Mouse (Mus musculus): ENCODE measurements around the gene Rbfox2. TPM values are rescaled to one million over a fixed set of nuclear protein-coding genes. Genes with fewer than 3 reads are reported as not detected.

Rbfox2 gene
- polyA plus RNA-seq, 1 experiment: 193 TPM

DNA sequence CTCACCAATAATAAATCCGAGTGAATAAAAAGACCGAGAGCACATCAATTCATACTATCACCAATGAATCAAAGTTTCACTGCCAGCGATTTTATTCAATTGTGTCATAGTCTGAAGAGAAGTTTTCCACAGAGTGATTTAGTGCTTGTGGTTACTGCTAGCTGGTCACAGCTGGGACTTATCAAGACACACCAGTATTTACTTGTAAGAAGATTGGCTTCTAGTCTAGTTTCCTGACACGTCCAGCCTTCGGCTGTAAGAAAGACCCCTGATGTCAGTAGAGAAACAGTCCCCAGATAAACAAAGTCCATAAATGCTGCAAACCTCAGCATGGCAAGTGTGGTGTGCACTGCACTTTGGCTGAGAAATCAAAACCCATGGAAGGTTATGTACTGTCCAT, 145.4 kb downstream of the Rbfox2 start:
- H3K4me1 ChIP-seq (ENCODE audit: control insufficient read depth, insufficient read depth, low read length): peaks cover 5% of the 10 kb centered on the region
- H3K4me3 ChIP-seq (ENCODE audit: insufficient read depth, low read length): no peak overlapping the region
- H3K27ac ChIP-seq (ENCODE audit: insufficient read depth, low read length): no peak overlapping the region
- no peak for TF ChIP-seq POLR2A (IDR thresholded peaks at IDR 0.05; ENCODE audit: extremely low read depth, insufficient read depth, low read length)

DNA sequence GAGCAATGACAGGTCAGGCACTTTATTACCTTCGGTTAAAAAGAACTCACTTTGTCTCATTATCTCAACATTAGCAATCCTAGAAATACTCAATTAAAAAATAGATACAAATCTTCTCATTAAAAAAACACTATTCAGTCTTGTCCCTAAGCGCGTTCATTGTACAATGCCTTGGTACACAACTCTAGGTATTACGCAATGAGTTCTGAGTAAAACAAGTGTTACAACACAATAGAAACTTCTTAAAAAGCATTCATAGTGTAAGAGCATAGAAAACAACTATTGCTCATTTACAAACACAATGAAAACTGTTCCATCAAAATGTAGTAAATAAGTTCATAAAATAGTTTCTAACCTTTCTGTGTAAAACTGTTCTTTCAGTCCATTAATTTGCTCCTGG, 146.0 kb downstream of the Rbfox2 start:
- H3K27ac ChIP-seq (ENCODE audit: insufficient read depth, low read length): no peak overlapping the region
- H3K4me3 ChIP-seq (ENCODE audit: insufficient read depth, low read length): no peak overlapping the region
- peaks cover 8% of the 10 kb centered on the region for H3K4me1 ChIP-seq (ENCODE audit: control insufficient read depth, insufficient read depth, low read length)
- TF ChIP-seq POLR2A (IDR thresholded peaks at IDR 0.05; ENCODE audit: extremely low read depth, insufficient read depth, low read length) (no peak), CTCF (IDR thresholded peaks at IDR 0.05; ENCODE audit: extremely low read depth, insufficient read depth, low read length) (no peak)

GRCm38 (mm10) chr15:77156525-77156924, 150.3 kb downstream of the Rbfox2 start:
- Histone ChIP-seq H3K4me3 (ENCODE audit: insufficient read depth, low read length) (no peak overlapping the region), H3K4me1 (ENCODE audit: control insufficient read depth, insufficient read depth, low read length) (peaks cover 8% of the 10 kb centered on the region), H3K27ac (ENCODE audit: insufficient read depth, low read length) (no peak overlapping the region)
- TF ChIP-seq POLR2A (IDR thresholded peaks at IDR 0.05; ENCODE audit: extremely low read depth, insufficient read depth, low read length): no peak
- no peak for TF ChIP-seq CTCF (IDR thresholded peaks at IDR 0.05; ENCODE audit: extremely low read depth, insufficient read depth, low read length)

- Histone ChIP-seq H3K4me3 (ENCODE audit: insufficient read depth, low read length) (no peak overlapping the region; the same call in 1 of the 2 replicates), H3K27ac (ENCODE audit: insufficient read depth, low read length) (no peak overlapping the region), H3K4me1 (ENCODE audit: control insufficient read depth, insufficient read depth, low read length) (peaks cover 13% of the 10 kb centered on the region)
- no peak for TF ChIP-seq POLR2A (IDR thresholded peaks at IDR 0.05; ENCODE audit: extremely low read depth, insufficient read depth, low read length)
- TF ChIP-seq CTCF (IDR thresholded peaks at IDR 0.05; ENCODE audit: extremely low read depth, insufficient read depth, low read length): no peak
Measured at GRCm38 (mm10) chr15:77154248-77154785, 152.5 kb downstream of the Rbfox2 start.

DNA sequence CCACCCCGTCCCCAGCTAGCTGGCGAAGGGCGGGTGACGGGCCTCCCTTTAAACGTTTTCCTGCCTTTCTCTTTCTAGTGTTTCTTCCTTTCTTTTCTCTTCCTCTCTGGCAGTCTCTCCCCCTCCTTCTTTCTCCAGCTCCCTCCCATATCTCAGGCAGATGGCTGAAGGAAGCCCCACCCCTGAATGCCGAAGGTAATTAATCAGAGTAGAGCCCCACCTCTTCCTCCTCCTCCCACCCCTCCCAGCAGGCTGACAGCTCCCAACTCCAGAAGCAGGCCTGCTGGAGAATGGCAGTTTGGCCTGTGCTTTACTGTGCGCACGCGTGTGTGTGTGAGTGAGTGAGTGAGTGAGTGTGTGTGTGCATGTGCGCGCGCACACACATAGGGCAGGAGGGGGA, 153.2 kb downstream of the Rbfox2 start:
- Histone ChIP-seq H3K27ac (ENCODE audit: insufficient read depth, low read length) (peak overlapping the region; percentile 76), H3K4me1 (ENCODE audit: control insufficient read depth, insufficient read depth, low read length) (peaks cover 18% of the 10 kb centered on the region), H3K4me3 (ENCODE audit: insufficient read depth, low read length) (peak overlapping the region; percentile 88)
- no peak for TF ChIP-seq CTCF (IDR thresholded peaks at IDR 0.05; ENCODE audit: extremely low read depth, insufficient read depth, low read length)
- TF ChIP-seq POLR2A (IDR thresholded peaks at IDR 0.05; ENCODE audit: extremely low read depth, insufficient read depth, low read length): peak; percentile 49; the same call in 1 of the 2 replicates

DNA sequence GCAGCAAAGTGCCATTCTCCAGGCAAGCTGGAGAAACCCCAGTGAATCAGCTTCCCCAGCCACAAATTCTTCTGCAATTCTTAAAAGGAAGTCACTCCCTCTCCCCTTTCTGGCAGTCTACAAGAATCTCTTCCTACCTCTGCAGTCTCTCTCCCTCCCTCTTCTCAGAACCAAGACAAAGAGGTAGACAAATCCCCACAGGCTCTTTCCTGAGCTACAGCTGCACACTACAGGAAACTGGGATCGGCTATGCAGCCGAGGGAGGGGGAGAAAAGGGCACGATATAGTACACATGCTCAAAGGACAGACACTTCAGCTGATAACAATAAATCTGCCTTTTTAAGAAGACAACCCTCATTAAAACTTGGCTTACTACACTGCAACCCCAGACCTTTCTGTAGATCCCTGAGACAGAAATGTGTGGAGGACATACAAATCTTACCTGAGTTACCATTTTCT, 153.7 kb downstream of the Rbfox2 start:
- no peak for TF ChIP-seq CTCF (IDR thresholded peaks at IDR 0.05; ENCODE audit: extremely low read depth, insufficient read depth, low read length)
- no peak for TF ChIP-seq POLR2A (IDR thresholded peaks at IDR 0.05; ENCODE audit: extremely low read depth, insufficient read depth, low read length)
- peak overlapping the region; percentile 76 for H3K27ac ChIP-seq (ENCODE audit: insufficient read depth, low read length)
- peaks cover 19% of the 10 kb centered on the region for H3K4me1 ChIP-seq (ENCODE audit: control insufficient read depth, insufficient read depth, low read length)
- peak overlapping the region; percentile 88 for H3K4me3 ChIP-seq (ENCODE audit: insufficient read depth, low read length)

- H3K4me1 ChIP-seq (ENCODE audit: control insufficient read depth, insufficient read depth, low read length): peaks cover 21% of the 10 kb centered on the region
- peak; percentile 44; the same call in 1 of the 2 replicates for TF ChIP-seq POLR2A (IDR thresholded peaks at IDR 0.05; ENCODE audit: extremely low read depth, insufficient read depth, low read length)
- TF ChIP-seq CTCF (IDR thresholded peaks at IDR 0.05; ENCODE audit: extremely low read depth, insufficient read depth, low read length): peak; percentile 36
- H3K27ac ChIP-seq (ENCODE audit: insufficient read depth, low read length): peak overlapping the region; percentile 76
- peak overlapping the region; percentile 88 for H3K4me3 ChIP-seq (ENCODE audit: insufficient read depth, low read length)
Measured at GRCm38 (mm10) chr15:77152336-77153087, 154.3 kb downstream of the Rbfox2 start.

GRCm38 (mm10) chr15:77151816-77152215, 155.0 kb downstream of the Rbfox2 start:
- TF ChIP-seq POLR2A (IDR thresholded peaks at IDR 0.05; ENCODE audit: extremely low read depth, insufficient read depth, low read length) (no peak), CTCF (IDR thresholded peaks at IDR 0.05; ENCODE audit: extremely low read depth, insufficient read depth, low read length) (no peak)
- H3K4me1 ChIP-seq (ENCODE audit: control insufficient read depth, insufficient read depth, low read length): peaks cover 24% of the 10 kb centered on the region

DNA sequence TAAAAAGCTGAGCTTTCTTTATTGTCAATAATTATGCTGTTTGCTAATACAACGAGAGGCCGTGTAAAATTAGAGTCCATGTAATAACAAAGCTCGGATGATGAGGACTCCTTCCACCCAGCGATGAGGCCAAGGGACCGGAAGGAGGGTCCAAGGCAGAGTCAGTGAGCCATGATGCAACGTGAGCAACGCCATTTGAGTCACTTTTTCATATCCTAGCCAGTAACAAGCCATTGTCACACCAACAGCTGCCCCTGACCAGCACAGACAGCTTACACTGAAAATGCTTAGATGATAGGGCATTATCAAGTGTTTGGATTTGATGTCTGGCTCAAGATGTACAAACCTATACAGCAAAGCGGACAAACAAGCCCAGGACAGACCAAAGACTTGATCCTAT, 155.6 kb downstream of the Rbfox2 start:
- peaks cover 22% of the 10 kb centered on the region for H3K4me1 ChIP-seq (ENCODE audit: control insufficient read depth, insufficient read depth, low read length)
- no peak overlapping the region for H3K27ac ChIP-seq (ENCODE audit: insufficient read depth, low read length)
- peak overlapping the region; percentile 88 for H3K4me3 ChIP-seq (ENCODE audit: insufficient read depth, low read length)
- no peak for TF ChIP-seq POLR2A (IDR thresholded peaks at IDR 0.05; ENCODE audit: extremely low read depth, insufficient read depth, low read length)
- TF ChIP-seq CTCF (IDR thresholded peaks at IDR 0.05; ENCODE audit: extremely low read depth, insufficient read depth, low read length): no peak

More at GRCm38 (mm10) chr15:77151816-77152215, 155.0 kb downstream of the Rbfox2 start:
- Histone ChIP-seq H3K4me3 (ENCODE audit: insufficient read depth, low read length) (peak overlapping the region; percentile 88), H3K27ac (ENCODE audit: insufficient read depth, low read length) (no peak overlapping the region)

DNA sequence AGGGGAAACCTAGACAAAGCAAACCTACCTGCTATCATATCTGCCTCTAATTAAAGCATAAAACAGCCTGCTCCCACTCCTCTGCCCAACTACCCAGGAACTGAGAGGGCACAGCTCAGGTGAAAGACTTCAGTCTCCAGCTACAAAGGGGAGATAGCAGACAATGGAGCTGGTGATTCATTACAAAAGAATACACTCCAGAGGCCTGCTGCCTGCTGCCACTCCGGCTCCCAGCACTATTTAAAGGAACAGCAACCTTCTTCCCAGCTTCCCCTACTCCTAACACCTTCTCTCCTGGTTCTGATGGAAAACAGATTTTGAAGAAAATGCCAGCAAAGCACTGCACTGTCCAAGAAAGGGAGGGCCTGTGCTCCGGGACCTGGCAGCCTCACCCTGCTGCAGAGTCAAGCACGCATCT, 156.4 kb downstream of the Rbfox2 start:
- no peak for TF ChIP-seq POLR2A (IDR thresholded peaks at IDR 0.05; ENCODE audit: extremely low read depth, insufficient read depth, low read length)
- TF ChIP-seq CTCF (IDR thresholded peaks at IDR 0.05; ENCODE audit: extremely low read depth, insufficient read depth, low read length): no peak
- Histone ChIP-seq H3K4me1 (ENCODE audit: control insufficient read depth, insufficient read depth, low read length) (peaks cover 24% of the 10 kb centered on the region), H3K27ac (ENCODE audit: insufficient read depth, low read length) (peak overlapping the region; percentile 89), H3K4me3 (ENCODE audit: insufficient read depth, low read length) (peak overlapping the region; percentile 88)

All from cortical plate, adult 2 months (tissue).